Mouse (Mus musculus) bone marrow macrophage, adult 2 months (primary cell): ENCODE results near the gene Cxcl3.

ENCODE experiments used
- CTCF ChIP-seq: IDR thresholded peaks from 2 replicates; pipeline ENCODE4 v1.5.1; 2012; ENCODE audit warnings: low read depth, mild to moderate bottlenecking, low read length, moderate library complexity
- POLR2A ChIP-seq: IDR thresholded peaks from 2 replicates; pipeline ENCODE4 v1.6.1; 2012; ENCODE audit warnings: mild to moderate bottlenecking, low read depth, low read length, borderline replicate concordance

- no peak for TF ChIP-seq POLR2A
- TF ChIP-seq CTCF = no peak
These were observed 19.9 kb upstream of the Cxcl3 start for GRCm38 (mm10) chr5:90765821-90766606.
